Comparison of ENCODE assay signal across 8 mouse cellular contexts in genomic region chr5:134491712-134492417, GRCm38 (mm10). TPM values are rescaled to one million over a fixed set of nuclear protein-coding genes. Genes with fewer than 3 reads are reported as not detected.
A peak's percentile ranks its signal among the peaks of the same experiment; 100 is the strongest.
DNase-seq lines count a peak whose midpoint lies in the region; ATAC-seq and TF ChIP-seq lines count a peak whose summit lies in the region.

No protein-coding gene starts in this region.

- H3K36me3 ChIP-seq in embryonic facial prominence, embryonic 14.5 days (ENCODE audit: control insufficient read depth, insufficient read depth, low read length) = peaks cover 63% of the 10 kb centered on the region
- H3K36me3 ChIP-seq in limb, embryonic 14.5 days (ENCODE audit: control insufficient read depth, insufficient read depth, low read length) = peaks cover 68% of the 10 kb centered on the region
- no peaks in the 10 kb centered on the region for H3K36me3 ChIP-seq in splenic B cell, adult 2 months (ENCODE audit: control insufficient read depth, insufficient read depth, low read length, poor library complexity, severe bottlenecking)

- WGBS in embryonic facial prominence, embryonic 14.5 days = 23% methylated on average over 18 of the region's 18 CpGs
- WGBS in limb, embryonic 14.5 days = 30% methylated on average over 18 of the region's 18 CpGs

- no peaks in the 10 kb centered on the region for H3K27me3 ChIP-seq in embryonic facial prominence, embryonic 14.5 days (replicated peaks; ENCODE audit: control insufficient read depth, insufficient read depth, low read length)
- H3K27me3 ChIP-seq in limb, embryonic 14.5 days (ENCODE audit: control insufficient read depth, insufficient read depth, low read length) = no peaks in the 10 kb centered on the region
- no peaks in the 10 kb centered on the region; the same call in 1 of the 2 replicates for H3K27me3 ChIP-seq in splenic B cell, adult 2 months (ENCODE audit: control insufficient read depth, insufficient read depth, low read length, poor library complexity, severe bottlenecking)

- peak; percentile 70 for ATAC-seq in embryonic facial prominence, embryonic 14.5 days (ENCODE audit: low read depth)
- ATAC-seq in limb, embryonic 14.5 days (ENCODE audit: low FRiP score, low read depth) = peak; percentile 27; the same call in 1 of the 2 replicates

- no peak for TF ChIP-seq POLR2A in limb, embryonic 14.5 days (IDR thresholded peaks at IDR 0.05; ENCODE audit: borderline replicate concordance, extremely low read depth, insufficient read depth, insufficient read length)

- no peak overlapping the region for H3K4me2 ChIP-seq in embryonic facial prominence, embryonic 14.5 days (ENCODE audit: low read depth, low read length)
- H3K4me2 ChIP-seq in limb, embryonic 14.5 days (replicated peaks; ENCODE audit: low read depth, low read length, severe bottlenecking) = no peak overlapping the region

- H3K4me3 ChIP-seq in embryonic facial prominence, embryonic 14.5 days (ENCODE audit: low read depth, low read length) = no peak overlapping the region
- no peak overlapping the region for H3K4me3 ChIP-seq in limb, embryonic 14.5 days (replicated peaks; ENCODE audit: low read length)

- peak; percentile 95 for DNase-seq in A20 (ENCODE audit: low read depth, low spot score)
- peak; percentile 56 to 68 for DNase-seq in adrenal gland, postnatal 4 days (ENCODE audit: low spot score in 2 of 2)
- DNase-seq in embryonic facial prominence, embryonic 14.5 days (ENCODE audit: low spot score) = peak; percentile 89
- peak; percentile 61 to 72 for DNase-seq in heart, adult 9 months (ENCODE audit: low spot score in 2 of 2)
- peak; percentile 89 for DNase-seq in kidney, adult 9 months
- DNase-seq in limb, embryonic 14.5 days (ENCODE audit: low spot score) = peak; percentile 83
- peak; percentile 97 for DNase-seq in naive thymus-derived CD4-positive, alpha-beta T cell, adult 2 months (ENCODE audit: low read depth)
- DNase-seq in splenic B cell, adult 2 months (ENCODE audit: low read depth, low spot score) = peak; percentile 95

- H3K4me1 ChIP-seq in embryonic facial prominence, embryonic 14.5 days (ENCODE audit: control insufficient read depth, insufficient read depth, low read length) = no peaks in the 10 kb centered on the region
- H3K4me1 ChIP-seq in limb, embryonic 14.5 days (ENCODE audit: control insufficient read depth, insufficient read depth, low read length) = 0 out of 2 replicates have a peak, but pooled peaks cover 2% of the 10 kb centered on the region

- 0 out of 2 replicates have a peak overlapping the region, but pooled peaks have one; percentile 4 for H3K9ac ChIP-seq in embryonic facial prominence, embryonic 14.5 days (ENCODE audit: low read depth, low read length)
- no peak overlapping the region for H3K9ac ChIP-seq in limb, embryonic 14.5 days (ENCODE audit: low read depth, low read length, severe bottlenecking)

- H3K27ac ChIP-seq in embryonic facial prominence, embryonic 14.5 days (replicated peaks; ENCODE audit: low read depth, low read length) = 0 out of 2 replicates have a peak overlapping the region, but pooled peaks have one; percentile 33
- H3K27ac ChIP-seq in limb, embryonic 14.5 days (replicated peaks; ENCODE audit: low read depth, low read length) = no peak overlapping the region

- H3K9me3 ChIP-seq in embryonic facial prominence, embryonic 14.5 days (ENCODE audit: control insufficient read depth, low read length) = no peaks in the 10 kb centered on the region
- no peaks in the 10 kb centered on the region for H3K9me3 ChIP-seq in limb, embryonic 14.5 days (ENCODE audit: control insufficient read depth, low read length)

RNA-seq across cellular contexts. Expression of gene Gtf2ird1, which starts 35.3 kb away (rescaled TPM):
- total RNA-seq in adrenal gland, postnatal 4 days (2021) = 100 to 1,000 TPM in 1 of 2 experiments, 10 to 100 TPM in 1; 93.5 to 104 TPM
- 80.3 and 91.2 TPM in 2 replicates for polyA plus RNA-seq in embryonic facial prominence, embryonic 14.5 days (2014; fragmentation: Nextera tagmentation; extraction: Ambion mirVana)
- 99.0 and 113 TPM in 2 replicates for polyA plus RNA-seq in limb, embryonic 14.5 days (2012; rRNA removed)
- 100 and 103 TPM in 2 replicates for polyA plus RNA-seq in limb, embryonic 14.5 days (2014; fragmentation: Nextera tagmentation; extraction: Ambion mirVana)
